Mouse (Mus musculus) cerebellum, adult 2 months (tissue): ENCODE results near the gene Gm21883.
"Not testable (repeated sequence)": the region's sequence is repeated elsewhere in the genome, so short reads cannot be mapped to it uniquely, and the experiment has no call there.

Experiments
- CTCF ChIP-seq: fragments of 200-500 bp; IDR thresholded peaks from 2 replicates; pipeline ENCODE4 v1.5.1; 2011; ENCODE audit warnings: low read depth, mild to moderate bottlenecking, control low read depth, low read length, moderate library complexity, borderline replicate concordance; ENCODE audit not compliant: insufficient read depth
- POLR2A ChIP-seq: fragments of 200-500 bp; IDR thresholded peaks from 2 replicates; pipeline ENCODE4 v1.6.1; 2011; ENCODE audit warnings: low read length, control low read depth, borderline replicate concordance; ENCODE audit not compliant: insufficient read depth

DNA sequence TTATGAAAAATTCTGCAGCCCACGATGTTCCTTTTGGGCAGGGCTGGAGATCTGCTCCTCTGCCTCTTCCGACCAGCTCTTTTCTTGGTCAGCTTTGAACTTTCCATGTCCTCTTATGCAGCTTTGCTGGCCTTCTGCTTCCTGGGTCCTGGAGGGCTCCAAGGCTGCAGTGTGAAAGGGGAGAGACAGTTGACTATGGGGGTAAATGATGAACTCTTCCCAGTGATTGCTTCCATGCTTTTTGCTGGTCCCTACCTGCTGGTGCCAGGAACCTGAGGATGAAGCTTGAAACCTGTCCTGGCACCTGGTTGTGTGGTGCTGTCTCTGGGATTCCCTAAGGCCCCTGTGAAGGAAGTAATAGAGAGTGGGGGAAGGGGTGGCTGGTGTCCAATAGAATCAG is 44.7 kb upstream of the Gm21883 start, which contains the start of gene Spin2e:
- not testable (repeated sequence) for TF ChIP-seq CTCF, POLR2A
